Mouse (Mus musculus): ENCODE measurements at regions not wholly inside any gene's neighbourhood (a gene's known extent, or its start where the extent isn't known, plus 50 kb on each side); places are given as distances from the start of the nearest gene placed in this dataset.

- TF ChIP-seq CTCF (IDR thresholded peaks at IDR 0.05) (no peak), POLR2A (IDR thresholded peaks at IDR 0.05; ENCODE audit: insufficient read depth, low read depth, low read length) (no peak)
Measured at GRCm38 (mm10) chr6:143531477-143531876, 364.5 kb downstream of the Etnk1 start.
